Mouse (Mus musculus): ENCODE measurements around the gene Klf15. TPM values are rescaled to one million over a fixed set of nuclear protein-coding genes. Genes with fewer than 3 reads are reported as not detected.

Klf15 gene
- polyA plus RNA-seq (2014; fragmentation: Nextera tagmentation; extraction: Ambion mirVana): 3.1 and 3.2 TPM in 2 replicates

GRCm38 (mm10) chr6:90462181-90462706 lies at the start of gene Klf15:
Gene Klf15 (plus strand): TSS chr6:90462576.
- peak within 1 kb of the TSS; percentile 60 for H3K4me3 ChIP-seq (ENCODE audit: low read depth, low read length)
- no peak within 1 kb of the TSS for H3K27ac ChIP-seq (ENCODE audit: low read depth, low read length)
- H3K4me2 ChIP-seq (ENCODE audit: low read depth): peak within 1 kb of the TSS; percentile 100
- no peaks in the 10 kb centered on the region for H3K36me3 ChIP-seq (ENCODE audit: control insufficient read depth, insufficient read depth, low read length)
- ATAC-seq (ENCODE audit: insufficient read depth, low FRiP score, low TSS enrichment) (peak; percentile 77), DNase-seq (ENCODE audit: low spot score) (peak; percentile 86)
- WGBS: 0% methylated on average over 22 of the region's 70 CpGs
- peaks cover 9% of the 10 kb centered on the region for H3K27me3 ChIP-seq (ENCODE audit: control insufficient read depth, insufficient read depth, low read length)
- peaks cover 5% of the 10 kb centered on the region; the same call in 1 of the 2 replicates for H3K4me1 ChIP-seq (ENCODE audit: control insufficient read depth, insufficient read depth, low read length)
- peak within 1 kb of the TSS; percentile 49 for H3K9ac ChIP-seq (ENCODE audit: low read length)
- H3K9me3 ChIP-seq (ENCODE audit: control insufficient read depth, low read length): no peaks in the 10 kb centered on the region

GRCm38 (mm10) chr6:90422565-90422964 lies 39.8 kb upstream of the Klf15 start:
- Histone ChIP-seq H3K36me3 (ENCODE audit: control insufficient read depth, insufficient read depth, low read length) (no peaks in the 10 kb centered on the region), H3K4me2 (ENCODE audit: low read depth) (peak overlapping the region; percentile 29), H3K4me3 (ENCODE audit: low read depth, low read length) (no peak overlapping the region), H3K4me1 (ENCODE audit: control insufficient read depth, insufficient read depth, low read length) (no peaks in the 10 kb centered on the region), H3K27me3 (ENCODE audit: control insufficient read depth, insufficient read depth, low read length) (no peaks in the 10 kb centered on the region), H3K9me3 (ENCODE audit: control insufficient read depth, low read length) (no peaks in the 10 kb centered on the region), H3K27ac (ENCODE audit: low read depth, low read length) (no peak overlapping the region), H3K9ac (ENCODE audit: low read length) (peak overlapping the region; percentile 27; the same call in 1 of the 2 replicates)
- ATAC-seq (ENCODE audit: insufficient read depth, low FRiP score, low TSS enrichment) (peak; percentile 86), DNase-seq (ENCODE audit: low spot score) (peak; percentile 88)
- 4% methylated on average over 14 of the region's 14 CpGs for WGBS

DNA sequence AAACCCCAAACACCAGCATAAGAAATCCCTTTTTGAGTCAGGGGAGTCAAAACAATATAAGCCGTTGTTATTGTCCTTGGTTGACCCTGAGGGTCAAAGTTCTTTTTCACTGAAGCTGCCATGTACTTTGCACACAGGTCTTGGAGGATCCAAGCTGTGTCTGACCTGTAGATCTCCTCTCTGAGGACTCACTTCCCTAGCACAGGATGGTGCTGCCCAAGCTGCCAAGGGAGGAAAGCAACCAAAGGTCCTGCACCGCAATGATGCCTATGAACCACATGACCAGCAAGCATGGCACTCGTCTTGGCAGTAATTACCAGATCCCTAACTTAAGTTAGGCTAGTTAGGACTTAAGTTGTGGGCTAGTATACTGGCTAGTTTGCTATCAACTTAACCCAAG lies 37.0 kb upstream of the Klf15 start:
- DNase-seq (ENCODE audit: low spot score): no peak
- no peaks in the 10 kb centered on the region for H3K9me3 ChIP-seq (ENCODE audit: control insufficient read depth, low read length)
- no peak for ATAC-seq (ENCODE audit: insufficient read depth, low FRiP score, low TSS enrichment)
- 0 out of 2 replicates have a peak, but pooled peaks cover 3% of the 10 kb centered on the region for H3K4me1 ChIP-seq (ENCODE audit: control insufficient read depth, insufficient read depth, low read length)
- no peak overlapping the region for H3K9ac ChIP-seq (ENCODE audit: low read length)
- H3K36me3 ChIP-seq (ENCODE audit: control insufficient read depth, insufficient read depth, low read length): no peaks in the 10 kb centered on the region
- no peak overlapping the region for H3K27ac ChIP-seq (ENCODE audit: low read depth, low read length)
- no peak overlapping the region for H3K4me2 ChIP-seq (ENCODE audit: low read depth)
- H3K4me3 ChIP-seq (ENCODE audit: low read depth, low read length): no peak overlapping the region
- WGBS: 83% methylated on average over 3 of the region's 3 CpGs
- no peaks in the 10 kb centered on the region for H3K27me3 ChIP-seq (ENCODE audit: control insufficient read depth, insufficient read depth, low read length)

- H3K9me3 ChIP-seq (ENCODE audit: control insufficient read depth, low read length): no peaks in the 10 kb centered on the region
- H3K27me3 ChIP-seq (ENCODE audit: control insufficient read depth, insufficient read depth, low read length): no peaks in the 10 kb centered on the region
- H3K27ac ChIP-seq (ENCODE audit: low read depth, low read length): no peak overlapping the region
- 0 out of 2 replicates have a peak, but pooled peaks cover 3% of the 10 kb centered on the region for H3K4me1 ChIP-seq (ENCODE audit: control insufficient read depth, insufficient read depth, low read length)
- no peak overlapping the region for H3K9ac ChIP-seq (ENCODE audit: low read length)
- DNase-seq (ENCODE audit: low spot score): no peak
- H3K4me3 ChIP-seq (ENCODE audit: low read depth, low read length): no peak overlapping the region
- 89% methylated on average over 4 of the region's 4 CpGs for WGBS
- no peak for ATAC-seq (ENCODE audit: insufficient read depth, low FRiP score, low TSS enrichment)
- H3K4me2 ChIP-seq (ENCODE audit: low read depth): no peak overlapping the region
- H3K36me3 ChIP-seq (ENCODE audit: control insufficient read depth, insufficient read depth, low read length): no peaks in the 10 kb centered on the region
Observed at GRCm38 (mm10) chr6:90426003-90426402, 36.4 kb upstream of the Klf15 start.

GRCm38 (mm10) chr6:90428380-90428974 lies 33.9 kb upstream of the Klf15 start, which contains the start of gene Cfap100:
Gene Cfap100 (minus strand): TSS chr6:90428797.
- DNase-seq (ENCODE audit: low spot score) (peak; percentile 85), ATAC-seq (ENCODE audit: insufficient read depth, low FRiP score, low TSS enrichment) (peak; percentile 90)
- no peaks in the 10 kb centered on the region for H3K9me3 ChIP-seq (ENCODE audit: control insufficient read depth, low read length)
- 0 out of 2 replicates have a peak, but pooled peaks cover 3% of the 10 kb centered on the region for H3K4me1 ChIP-seq (ENCODE audit: control insufficient read depth, insufficient read depth, low read length)
- no peak within 1 kb of the TSS for H3K27ac ChIP-seq (ENCODE audit: low read depth, low read length)
- peak within 1 kb of the TSS; percentile 28 for H3K4me3 ChIP-seq (ENCODE audit: low read depth, low read length)
- H3K9ac ChIP-seq (ENCODE audit: low read length): peak within 1 kb of the TSS; percentile 27
- no peaks in the 10 kb centered on the region for H3K27me3 ChIP-seq (ENCODE audit: control insufficient read depth, insufficient read depth, low read length)
- no peaks in the 10 kb centered on the region for H3K36me3 ChIP-seq (ENCODE audit: control insufficient read depth, insufficient read depth, low read length)
- under 1% methylated on average over 31 of the region's 31 CpGs for WGBS
- H3K4me2 ChIP-seq (ENCODE audit: low read depth): peak within 1 kb of the TSS; percentile 59

- no peaks in the 10 kb centered on the region for H3K9me3 ChIP-seq (ENCODE audit: control insufficient read depth, low read length)
- H3K36me3 ChIP-seq (ENCODE audit: control insufficient read depth, insufficient read depth, low read length): no peaks in the 10 kb centered on the region
- H3K4me2 ChIP-seq (ENCODE audit: low read depth): no peak overlapping the region
- H3K4me3 ChIP-seq (ENCODE audit: low read depth, low read length): no peak overlapping the region
- ATAC-seq (ENCODE audit: insufficient read depth, low FRiP score, low TSS enrichment) (no peak), DNase-seq (ENCODE audit: low spot score) (no peak)
- no peak overlapping the region for H3K9ac ChIP-seq (ENCODE audit: low read length)
- 0 out of 2 replicates have a peak, but pooled peaks cover 3% of the 10 kb centered on the region for H3K4me1 ChIP-seq (ENCODE audit: control insufficient read depth, insufficient read depth, low read length)
- 83% methylated on average over 14 of the region's 14 CpGs for WGBS
- no peaks in the 10 kb centered on the region for H3K27me3 ChIP-seq (ENCODE audit: control insufficient read depth, insufficient read depth, low read length)
- H3K27ac ChIP-seq (ENCODE audit: low read depth, low read length): no peak overlapping the region
Observed at GRCm38 (mm10) chr6:90429911-90430310, 32.5 kb upstream of the Klf15 start.

DNA sequence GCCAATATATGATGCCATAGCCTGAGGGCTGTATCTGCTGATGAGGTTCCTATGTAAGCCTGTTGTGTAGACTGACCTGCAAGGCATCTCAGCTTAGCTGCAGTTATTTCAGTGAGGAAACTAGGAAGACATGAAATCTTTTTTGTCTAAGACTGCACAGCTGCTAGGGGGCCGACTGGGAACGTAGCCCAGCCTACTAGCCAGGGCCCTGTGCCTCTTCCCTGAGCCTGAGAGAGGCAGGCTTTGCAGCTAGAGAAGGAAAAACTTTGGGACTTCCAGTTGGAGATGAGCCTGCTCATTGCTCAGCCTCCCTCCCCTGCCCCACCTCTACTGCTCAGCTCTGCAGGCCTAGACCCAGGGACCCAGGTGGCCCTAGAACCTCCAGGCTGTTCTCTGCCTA lies 30.9 kb upstream of the Klf15 start:
- H3K27me3 ChIP-seq (ENCODE audit: control insufficient read depth, insufficient read depth, low read length): no peaks in the 10 kb centered on the region
- DNase-seq (ENCODE audit: low spot score): no peak
- ATAC-seq (ENCODE audit: insufficient read depth, low FRiP score, low TSS enrichment): no peak

DNA sequence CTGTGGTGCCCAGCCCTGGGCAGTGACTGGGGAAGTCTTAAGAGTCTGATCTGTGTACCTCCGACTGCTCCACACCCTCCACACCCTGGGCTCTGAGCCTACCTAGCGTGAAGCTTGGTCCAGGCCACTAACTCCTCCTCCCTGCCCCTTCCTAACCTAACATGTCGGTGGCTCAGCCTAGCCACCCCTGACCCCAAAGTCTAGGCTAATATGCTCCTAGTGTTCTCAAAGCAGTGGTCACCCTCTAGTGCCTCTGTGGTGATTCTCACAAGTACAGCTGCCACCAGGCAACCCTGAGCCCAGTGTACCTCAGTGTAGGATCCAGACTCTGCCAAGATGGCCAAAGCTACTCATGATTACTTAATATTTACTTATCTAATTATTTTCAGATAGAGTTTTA lies 27.7 kb upstream of the Klf15 start:
- Histone ChIP-seq H3K4me3 (ENCODE audit: low read depth, low read length) (no peak overlapping the region), H3K4me2 (ENCODE audit: low read depth) (no peak overlapping the region), H3K36me3 (ENCODE audit: control insufficient read depth, insufficient read depth, low read length) (no peaks in the 10 kb centered on the region), H3K9ac (ENCODE audit: low read length) (no peak overlapping the region), H3K27ac (ENCODE audit: low read depth, low read length) (no peak overlapping the region), H3K9me3 (ENCODE audit: control insufficient read depth, low read length) (no peaks in the 10 kb centered on the region), H3K27me3 (ENCODE audit: control insufficient read depth, insufficient read depth, low read length) (no peaks in the 10 kb centered on the region), H3K4me1 (ENCODE audit: control insufficient read depth, insufficient read depth, low read length) (no peaks in the 10 kb centered on the region)
- WGBS: 61% methylated on average over 3 of the region's 3 CpGs
- no peak for DNase-seq (ENCODE audit: low spot score)
- ATAC-seq (ENCODE audit: insufficient read depth, low FRiP score, low TSS enrichment): 0 out of 2 replicates have a peak, but pooled peaks have one; percentile 31

More for the DNA sequence above, 30.9 kb upstream of the Klf15 start:
- H3K9me3 ChIP-seq (ENCODE audit: control insufficient read depth, low read length): no peaks in the 10 kb centered on the region
- H3K9ac ChIP-seq (ENCODE audit: low read length): no peak overlapping the region
- H3K4me2 ChIP-seq (ENCODE audit: low read depth): no peak overlapping the region
- WGBS: 76% methylated on average over 2 of the region's 2 CpGs
- no peak overlapping the region for H3K27ac ChIP-seq (ENCODE audit: low read depth, low read length)
- no peaks in the 10 kb centered on the region for H3K36me3 ChIP-seq (ENCODE audit: control insufficient read depth, insufficient read depth, low read length)
- H3K4me1 ChIP-seq (ENCODE audit: control insufficient read depth, insufficient read depth, low read length): 0 out of 2 replicates have a peak, but pooled peaks cover 3% of the 10 kb centered on the region
- H3K4me3 ChIP-seq (ENCODE audit: low read depth, low read length): no peak overlapping the region

DNA sequence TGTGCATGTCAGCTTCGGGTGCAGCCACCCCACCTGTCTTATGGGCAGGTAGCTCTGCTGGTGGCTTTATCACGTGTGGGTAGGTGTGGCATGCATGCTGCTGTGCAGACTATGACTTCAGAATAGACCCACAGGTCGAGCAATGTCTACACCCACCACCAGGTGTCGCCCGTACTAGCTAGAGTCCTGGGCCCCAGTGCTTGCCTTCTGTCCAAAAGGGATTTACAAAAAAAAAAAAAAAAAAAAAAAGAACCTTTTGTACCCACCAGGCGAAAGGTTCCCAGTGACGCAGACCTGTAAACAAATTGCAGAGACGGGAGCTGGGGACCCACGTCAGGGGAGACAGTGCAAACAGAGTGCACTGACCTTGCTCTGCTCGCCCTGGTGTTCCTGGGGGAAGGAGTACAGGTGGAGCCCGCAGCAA lies 27.2 kb upstream of the Klf15 start:
- H3K9ac ChIP-seq (ENCODE audit: low read length): no peak overlapping the region
- H3K9me3 ChIP-seq (ENCODE audit: control insufficient read depth, low read length): no peaks in the 10 kb centered on the region
- no peak overlapping the region for H3K4me2 ChIP-seq (ENCODE audit: low read depth)
- ATAC-seq (ENCODE audit: insufficient read depth, low FRiP score, low TSS enrichment) (peak; percentile 69), DNase-seq (ENCODE audit: low spot score) (peak; percentile 82)
- H3K27ac ChIP-seq (ENCODE audit: low read depth, low read length): no peak overlapping the region
- H3K4me3 ChIP-seq (ENCODE audit: low read depth, low read length): no peak overlapping the region
- no peaks in the 10 kb centered on the region for H3K27me3 ChIP-seq (ENCODE audit: control insufficient read depth, insufficient read depth, low read length)
- no peaks in the 10 kb centered on the region for H3K36me3 ChIP-seq (ENCODE audit: control insufficient read depth, insufficient read depth, low read length)
- WGBS: 12% methylated on average over 11 of the region's 11 CpGs
- no peaks in the 10 kb centered on the region for H3K4me1 ChIP-seq (ENCODE audit: control insufficient read depth, insufficient read depth, low read length)

Measured in neural tube, embryonic 11.5 days (tissue).